Mouse (Mus musculus): ENCODE data around the gene Dctd. TPM values are rescaled to one million over a fixed set of nuclear protein-coding genes. Genes with fewer than 3 reads are reported as not detected.

Dctd gene
- 5.0 TPM for polyA plus RNA-seq (2021)

DNA sequence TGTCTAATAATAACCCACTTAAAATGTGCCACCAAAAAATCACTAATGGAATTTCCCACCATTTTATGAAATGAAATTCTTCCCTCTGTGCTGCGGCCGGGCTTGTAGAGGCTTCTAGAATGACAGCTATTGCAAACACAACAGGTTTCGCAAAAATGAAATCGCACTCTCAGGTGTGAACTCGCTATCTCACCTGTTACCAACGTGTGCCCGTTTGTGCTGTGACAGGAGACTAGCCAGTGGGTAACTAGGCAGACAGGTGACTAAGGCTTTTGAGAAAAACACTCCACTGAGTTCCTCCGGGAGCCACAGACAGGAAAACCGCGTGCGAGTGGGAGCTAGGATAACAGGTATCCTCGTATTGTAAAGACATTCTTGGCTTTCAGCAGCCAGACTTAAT lies at the start of gene Dctd:
Dctd (plus strand) TSS at position 301 of the 400 bp plus-strand sequence.
- H3K27me3 ChIP-seq, result peaks cover 7% of the 10 kb centered on the region
- no peak for TF ChIP-seq CTCF (IDR thresholded peaks at IDR 0.05)
- no peak for ATAC-seq
- CTCF ChIA-PET, result interaction anchor here (0.5 kb wide), 1 partner anchor 324 kb away, joined by 3 read pairs; no protein-coding TSS in a partner anchor
- POLR2A ChIA-PET, result no interaction called here
- DNase-seq (ENCODE audit: low read depth, low spot score), result no peak
- in situ Hi-C loops (cut with MboI; ENCODE audit: low pct_unique_long_range_greater_than_20kb), result no loop called here

- ATAC-seq, result no peak
- ChIA-PET POLR2A (no interaction called here), CTCF (interaction anchor here (1.2 to 1.9 kb wide), 3 partner anchors 13 to 37 kb away, joined by 3 to 4 read pairs (median 4); no protein-coding TSS in a partner anchor)
- DNase-seq (ENCODE audit: low read depth, low spot score), result no peak
- in situ Hi-C loops (cut with MboI; ENCODE audit: low pct_unique_long_range_greater_than_20kb), result no loop called here
- H3K27me3 ChIP-seq, result peaks cover 37% of the 10 kb centered on the region
- TF ChIP-seq CTCF (IDR thresholded peaks at IDR 0.05), result no peak
Observed at GRCm38 (mm10) chr8:48053611-48054010, 45.3 kb upstream of the Dctd start.

GRCm38 (mm10) chr8:48063526-48064072 lies 35.3 kb upstream of the Dctd start:
- H3K27me3 ChIP-seq, result peaks cover 18% of the 10 kb centered on the region
- ATAC-seq (no peak), DNase-seq (ENCODE audit: low read depth, low spot score) (no peak)
- POLR2A ChIA-PET, result no interaction called here
- CTCF ChIA-PET, result no interaction called here
- no peak for TF ChIP-seq CTCF (IDR thresholded peaks at IDR 0.05)
- in situ Hi-C loops (cut with MboI; ENCODE audit: low pct_unique_long_range_greater_than_20kb), result no loop called here

- peaks cover 15% of the 10 kb centered on the region for H3K27me3 ChIP-seq
- ChIA-PET POLR2A (no interaction called here), CTCF (no interaction called here)
- DNase-seq (ENCODE audit: low read depth, low spot score) (no peak), ATAC-seq (no peak)
- in situ Hi-C loops (cut with MboI; ENCODE audit: low pct_unique_long_range_greater_than_20kb), result no loop called here
- no peak for TF ChIP-seq CTCF (IDR thresholded peaks at IDR 0.05)
Observed at GRCm38 (mm10) chr8:48074149-48074548, 24.7 kb upstream of the Dctd start.

DNA sequence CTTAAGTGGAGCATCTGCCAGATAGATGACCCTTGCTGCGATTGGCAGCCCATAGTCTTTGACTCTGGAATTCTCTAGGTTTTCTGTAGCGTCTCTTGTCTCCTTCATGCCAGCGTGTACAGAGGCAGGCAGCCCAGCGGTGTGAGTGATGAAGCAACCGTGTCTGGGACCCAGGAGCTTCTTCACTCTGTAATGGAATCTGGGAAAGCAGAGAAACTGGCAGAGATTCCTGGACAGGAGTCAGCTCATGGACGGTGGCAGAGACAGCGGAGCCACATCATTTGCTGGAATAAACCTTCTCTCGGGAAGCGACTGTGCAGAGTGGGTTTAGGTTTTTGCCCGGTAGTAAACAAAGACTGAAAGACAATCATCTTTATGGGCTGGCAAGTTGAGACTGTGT lies 16.5 kb upstream of the Dctd start:
- no peak for TF ChIP-seq CTCF (IDR thresholded peaks at IDR 0.05)
- DNase-seq (ENCODE audit: low read depth, low spot score) (no peak), ATAC-seq (no peak)
- ChIA-PET POLR2A (no interaction called here), CTCF (no interaction called here)
- in situ Hi-C loops (cut with MboI; ENCODE audit: low pct_unique_long_range_greater_than_20kb), result no loop called here
- peaks cover 23% of the 10 kb centered on the region for H3K27me3 ChIP-seq

GRCm38 (mm10) chr8:48090661-48091060 lies 8.2 kb upstream of the Dctd start:
- POLR2A ChIA-PET, result no interaction called here
- CTCF ChIA-PET, result interaction anchor here (1.4 kb wide), 1 partner anchor 9 kb away, joined by 3 read pairs; no protein-coding TSS in a partner anchor
- in situ Hi-C loops (cut with MboI; ENCODE audit: low pct_unique_long_range_greater_than_20kb), result no loop called here
- ATAC-seq (no peak), DNase-seq (ENCODE audit: low read depth, low spot score) (no peak)
- H3K27me3 ChIP-seq, result peaks cover 32% of the 10 kb centered on the region
- no peak for TF ChIP-seq CTCF (IDR thresholded peaks at IDR 0.05)

- in situ Hi-C loops (cut with MboI; ENCODE audit: low pct_unique_long_range_greater_than_20kb), result no loop called here
- no peak for ATAC-seq
- POLR2A ChIA-PET, result no interaction called here
- TF ChIP-seq CTCF (IDR thresholded peaks at IDR 0.05), result no peak
- H3K27me3 ChIP-seq, result peaks cover 17% of the 10 kb centered on the region
- CTCF ChIA-PET, result no interaction called here
- DNase-seq (ENCODE audit: low read depth, low spot score), result no peak
Observed at GRCm38 (mm10) chr8:48095378-48095777, 3.5 kb upstream of the Dctd start.

- CTCF ChIA-PET, result interaction anchor here (1.8 kb wide), 1 partner anchor 17 kb away, joined by 5 read pairs; no protein-coding TSS in a partner anchor
- ATAC-seq (no peak), DNase-seq (ENCODE audit: low read depth, low spot score) (no peak)
- in situ Hi-C loops (cut with MboI; ENCODE audit: low pct_unique_long_range_greater_than_20kb), result no loop called here
- TF ChIP-seq CTCF (IDR thresholded peaks at IDR 0.05), result peak; percentile 46
- POLR2A ChIA-PET, result interaction anchor here (0.7 kb wide), 1 partner anchor 120 kb away, joined by 5 read pairs; no protein-coding TSS in a partner anchor
- H3K27me3 ChIP-seq, result peaks cover 9% of the 10 kb centered on the region
Observed at GRCm38 (mm10) chr8:48097131-48097794, 1.6 kb upstream of the Dctd start.

DNA sequence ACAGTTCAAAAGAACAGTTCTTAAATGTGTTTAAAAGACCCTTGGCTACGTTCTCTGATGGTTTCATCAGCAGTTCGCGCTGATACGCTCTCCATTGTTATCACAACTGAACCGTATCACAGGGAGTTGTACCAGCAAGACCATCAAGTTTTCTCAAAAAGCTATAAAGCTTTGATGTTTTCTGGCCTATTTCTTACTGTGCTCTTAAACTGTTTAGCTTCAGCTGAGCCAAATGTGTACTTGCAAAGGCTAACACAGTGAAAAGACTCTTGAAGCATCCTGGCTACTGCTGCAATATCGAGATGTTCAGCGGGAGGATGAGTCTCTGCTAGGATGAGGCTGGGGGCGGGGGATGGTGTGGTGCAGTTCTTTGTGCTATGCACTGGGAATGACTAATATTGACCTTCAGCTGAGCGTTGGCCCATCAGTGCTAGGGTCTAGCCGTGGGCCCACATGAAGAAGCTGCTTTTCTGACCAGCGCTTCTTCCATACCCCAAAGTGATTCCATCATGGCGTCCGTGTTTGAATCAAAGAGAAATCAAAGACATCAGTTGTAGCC lies 732 bp upstream of the Dctd start:
- ATAC-seq (no peak), DNase-seq (ENCODE audit: low read depth, low spot score) (no peak)
- CTCF ChIA-PET, result interaction anchor here (1.8 kb wide), 1 partner anchor 18 kb away, joined by 5 read pairs; no protein-coding TSS in a partner anchor
- POLR2A ChIA-PET, result no interaction called here
- TF ChIP-seq CTCF (IDR thresholded peaks at IDR 0.05), result no peak
- in situ Hi-C loops (cut with MboI; ENCODE audit: low pct_unique_long_range_greater_than_20kb), result no loop called here
- peaks cover 9% of the 10 kb centered on the region for H3K27me3 ChIP-seq

DNA sequence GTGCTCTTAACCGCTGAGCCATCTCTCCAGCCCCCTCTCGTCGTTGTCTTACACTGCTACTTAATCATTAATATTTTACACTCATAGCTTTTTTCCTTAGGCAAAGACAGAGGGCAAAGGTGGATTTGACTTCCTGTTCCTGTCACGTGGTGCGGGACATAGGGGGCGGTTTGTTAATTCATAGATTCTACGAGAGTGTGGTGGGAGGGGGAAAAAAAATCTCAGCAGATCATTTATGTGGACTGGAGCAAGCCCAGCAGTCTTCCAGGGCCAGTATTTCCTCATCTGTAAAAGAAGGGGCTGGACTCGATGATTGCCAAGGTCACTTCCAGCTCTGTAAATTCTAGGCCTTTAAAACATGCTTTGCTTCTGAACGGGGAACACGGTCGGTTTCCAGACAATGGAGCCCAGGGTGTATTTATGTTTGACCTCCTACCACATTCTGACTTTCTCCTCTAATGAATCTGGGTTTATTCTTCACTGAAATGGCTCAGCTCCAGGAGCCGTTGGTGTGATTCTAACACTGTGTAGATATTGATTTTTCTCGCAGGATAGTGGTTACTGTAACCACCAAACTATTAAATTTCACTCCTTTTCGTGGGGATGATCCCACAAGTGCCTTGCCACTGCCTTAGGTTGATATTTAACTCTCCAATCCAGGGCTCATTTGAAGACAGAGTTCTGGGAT lies 1.4 kb downstream of the Dctd start:
- H3K27me3 ChIP-seq, result no peaks in the 10 kb centered on the region
- ATAC-seq (no peak), DNase-seq (ENCODE audit: low read depth, low spot score) (peak; percentile 24)
- TF ChIP-seq CTCF (IDR thresholded peaks at IDR 0.05), result no peak
- ChIA-PET POLR2A (no interaction called here), CTCF (interaction anchor here (1.2 kb wide), 1 partner anchor 10 kb away, joined by 3 read pairs; no protein-coding TSS in a partner anchor)
- in situ Hi-C loops (cut with MboI; ENCODE audit: low pct_unique_long_range_greater_than_20kb), result no loop called here

Data from Patski (cell line).